Mouse (Mus musculus): ENCODE measurements around the gene 4921501E09Rik.
"Not testable (repeated sequence)": the region's sequence is repeated elsewhere in the genome, so short reads cannot be mapped to it uniquely, and the experiment has no call there.

Gene 4921501E09Rik

GRCm38 (mm10) chr17:33067958-33068357, at the start of gene 4921501E09Rik:
Gene 4921501E09Rik, minus strand, starts transcription at chr17:33068058.
- DNase-seq (ENCODE audit: low spot score in 2 of 2) = no peak

DNA sequence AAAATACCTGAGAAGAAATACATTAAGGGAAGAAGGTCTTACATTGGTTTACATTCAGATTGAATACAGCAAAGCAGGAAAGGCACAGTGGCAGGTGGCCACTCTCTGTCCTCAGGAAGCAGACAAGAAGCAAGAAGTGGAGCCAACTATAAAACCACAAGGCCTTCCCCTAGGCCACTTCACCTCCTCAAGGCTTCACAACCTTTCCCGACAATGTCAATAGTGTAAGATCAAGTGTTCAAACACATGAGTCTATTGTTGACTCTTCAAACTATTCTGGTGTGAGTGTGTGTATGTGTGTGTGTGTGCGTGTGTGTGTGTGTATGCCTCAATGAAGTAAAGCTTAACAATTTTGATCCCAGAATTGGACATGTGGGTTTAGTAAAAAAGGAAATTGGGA, 29.5 kb upstream of the 4921501E09Rik start:
- no peak for DNase-seq (ENCODE audit: low spot score in 2 of 2)

DNA sequence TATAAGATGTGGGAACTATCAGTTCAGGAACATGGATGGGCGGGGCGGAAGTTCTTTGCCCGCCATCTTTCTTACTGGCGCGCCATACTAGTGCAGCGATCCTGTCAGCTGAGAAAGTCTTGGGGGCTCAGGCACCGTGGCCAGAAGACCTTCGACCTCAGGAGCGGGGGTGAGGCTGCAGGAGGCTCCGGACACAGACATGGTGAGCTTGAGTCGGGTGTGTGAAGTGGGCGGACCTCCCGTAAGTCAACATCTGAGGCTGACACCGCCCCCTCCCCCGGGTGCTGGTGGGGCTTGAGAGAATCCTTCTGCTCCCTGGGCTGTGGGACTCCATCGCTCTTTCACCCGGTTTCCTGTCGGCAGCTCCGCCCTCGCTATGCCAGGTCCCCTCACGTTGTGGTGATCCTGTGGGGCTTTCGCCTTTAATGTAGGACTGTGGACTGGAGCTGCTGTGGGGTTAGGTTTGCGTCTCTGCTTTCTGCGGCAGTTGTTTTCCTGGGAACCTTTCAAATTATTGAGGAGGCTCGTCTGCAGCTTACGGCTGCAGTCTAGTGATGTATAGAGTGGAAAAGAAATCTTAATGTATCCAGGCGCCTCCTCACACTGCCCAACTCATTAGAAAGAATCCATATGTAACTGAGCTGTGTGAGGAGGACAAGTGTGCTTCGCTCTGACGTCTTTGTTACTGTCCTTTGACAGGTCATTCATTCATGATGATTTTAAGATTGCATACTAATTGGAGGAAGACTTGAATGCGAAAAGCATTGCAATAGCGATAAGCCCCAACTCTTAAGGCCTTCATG, 24.7 kb upstream of the 4921501E09Rik start:
- DNase-seq (ENCODE audit: low spot score in 2 of 2) = peak; percentile 74 to 76

DNA sequence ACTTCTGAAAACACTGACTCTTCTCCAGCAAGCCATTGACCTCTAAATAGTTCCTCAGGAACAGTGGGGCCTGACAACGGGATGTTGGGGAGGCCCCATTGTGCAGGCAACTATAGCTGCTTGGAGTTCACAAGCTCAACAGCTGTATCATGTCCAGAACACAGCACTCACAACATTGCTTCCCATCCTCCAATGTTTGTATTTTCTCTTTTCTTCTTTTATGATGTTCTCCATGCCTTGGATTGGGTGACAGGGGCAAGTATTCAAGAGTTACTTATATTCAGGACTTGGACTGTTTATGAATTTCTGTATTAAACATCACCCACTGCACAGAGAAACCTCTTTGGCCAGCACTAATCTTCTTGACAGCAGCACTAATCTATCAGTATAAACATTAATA, 23.8 kb upstream of the 4921501E09Rik start:
- DNase-seq (ENCODE audit: low spot score in 2 of 2) = no peak

DNA sequence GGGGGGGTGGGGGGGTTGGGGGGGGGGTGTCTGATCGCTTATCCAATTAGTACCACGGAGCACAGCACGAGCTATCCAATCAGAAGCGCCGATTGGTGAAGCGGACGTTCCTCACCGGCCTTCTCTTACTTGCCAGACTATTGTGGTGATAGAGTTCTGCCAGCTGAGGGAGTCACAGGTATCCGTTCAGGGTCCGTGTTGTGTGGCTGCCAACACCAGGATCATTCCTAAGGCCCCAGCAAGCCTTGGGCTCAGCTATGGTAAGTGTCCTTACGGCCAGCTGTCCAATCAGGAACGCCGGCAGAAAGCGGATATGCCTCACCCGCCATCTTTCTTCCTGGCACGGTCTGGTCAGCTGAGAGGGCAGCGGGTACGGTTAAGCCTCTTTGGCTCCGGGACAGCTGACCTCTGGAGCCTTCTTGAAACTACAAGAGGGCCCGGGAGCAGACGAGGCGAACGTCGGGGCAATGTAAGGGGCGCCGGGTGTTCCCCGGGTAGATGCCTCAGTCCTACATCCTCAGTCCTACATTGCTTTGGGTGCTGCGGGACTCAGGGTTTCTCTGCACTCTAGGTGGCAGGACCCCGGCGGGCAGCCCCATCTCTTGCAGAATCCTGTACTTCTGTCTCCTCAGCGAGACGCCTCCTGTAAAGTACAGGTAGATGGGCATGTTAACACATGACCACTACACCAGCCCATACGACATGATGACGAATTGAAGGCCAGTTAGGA, 21.5 kb upstream of the 4921501E09Rik start, which contains the start of gene Zfp563:
Zfp563 (plus strand) TSS at position 91 of the 730 bp plus-strand sequence.
- DNase-seq (ENCODE audit: low spot score in 2 of 2) = peak; percentile 90 to 91

DNA sequence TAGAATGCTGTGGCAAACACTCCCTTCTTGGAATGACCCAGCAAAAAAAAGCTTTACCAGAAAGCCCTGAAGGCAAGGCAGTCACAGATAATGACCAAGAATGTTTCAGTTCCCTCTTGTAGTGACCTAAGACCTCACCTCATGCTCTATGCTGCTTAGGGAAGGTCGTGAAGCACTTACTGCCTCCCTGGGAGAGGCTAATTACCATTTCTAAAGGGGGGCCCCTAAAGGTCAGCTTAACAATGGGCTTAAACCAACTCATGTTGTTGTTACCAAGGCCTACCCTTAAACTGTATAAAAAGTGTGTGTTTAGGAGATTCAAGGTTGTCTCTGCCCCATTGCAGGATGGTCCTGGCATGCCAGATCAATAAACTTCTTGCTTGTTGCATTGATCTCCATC, 4.9 kb downstream of the 4921501E09Rik start:
- DNase-seq (ENCODE audit: low spot score in 2 of 2) = no peak

DNA sequence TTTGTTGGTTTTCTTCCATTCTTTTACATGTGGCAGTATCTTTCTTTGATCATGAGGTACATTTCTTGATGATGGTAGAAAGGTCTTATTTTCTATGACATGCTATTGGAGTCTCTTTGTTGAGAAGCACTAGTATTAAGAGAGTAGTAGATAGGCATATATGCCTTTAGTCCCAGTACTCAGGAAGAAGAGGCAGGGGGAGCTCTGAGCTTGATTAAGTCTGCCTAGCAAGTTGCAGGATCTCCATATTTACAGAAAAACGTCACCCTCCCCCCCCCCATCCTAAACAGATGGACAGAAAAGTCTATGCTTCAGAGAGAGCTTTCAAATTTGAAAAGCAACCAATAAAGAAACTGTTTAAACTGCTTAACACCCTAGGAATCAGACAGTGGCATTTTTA, 9.1 kb downstream of the 4921501E09Rik start:
- DNase-seq (ENCODE audit: low spot score in 2 of 2) = no peak

DNA sequence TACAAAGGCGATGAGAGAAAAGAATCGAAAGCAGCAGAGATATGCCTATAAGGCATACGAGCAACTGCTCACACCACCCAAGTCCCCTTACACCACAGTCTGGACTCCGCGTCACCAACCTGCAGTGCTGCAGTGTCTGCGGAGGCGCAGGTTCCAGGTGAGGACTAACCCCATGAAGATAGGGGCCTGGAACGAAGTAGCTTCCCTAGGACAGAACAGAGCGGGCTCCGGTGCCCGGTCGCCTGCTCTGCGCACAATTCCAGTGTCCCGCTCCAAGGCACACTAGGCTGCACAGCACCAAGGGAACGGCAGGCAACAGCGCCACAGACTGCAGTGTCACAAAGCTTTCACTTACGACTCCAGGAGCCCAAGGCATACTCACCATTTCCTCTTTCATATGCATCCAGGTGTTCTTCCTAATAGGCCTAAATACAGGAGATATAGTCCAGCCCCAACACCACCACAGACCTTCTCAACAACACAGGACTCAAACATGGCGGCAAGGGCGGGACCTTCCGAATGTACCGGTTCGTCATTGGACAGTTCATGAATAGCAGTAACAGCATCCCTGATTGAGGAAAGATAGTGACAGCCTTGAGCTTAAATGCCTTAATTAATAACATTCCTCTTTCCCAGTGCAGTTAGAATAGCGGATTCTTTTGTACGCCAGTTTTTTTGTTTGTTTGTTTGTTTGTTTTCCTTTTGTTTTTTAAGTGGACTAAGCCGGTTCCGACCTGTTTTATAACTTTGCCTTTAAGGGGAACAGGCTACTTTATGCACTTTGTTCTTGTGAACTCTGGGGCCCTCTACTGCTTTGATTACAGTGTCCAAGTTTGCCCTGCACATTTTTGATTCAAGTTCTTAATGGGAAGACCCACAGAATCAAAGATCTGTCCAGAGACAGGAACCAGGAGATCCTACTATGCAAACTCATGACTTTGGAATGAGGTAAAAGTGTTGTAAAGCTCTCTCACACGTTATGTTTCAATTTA, 34.7 kb downstream of the 4921501E09Rik start, which contains the start of gene Zfp763:
Zfp763 (minus strand) TSS at position 503 of the 992 bp plus-strand sequence.
- DNase-seq (ENCODE audit: low spot score in 2 of 2) = peak; percentile 60 to 70

DNA sequence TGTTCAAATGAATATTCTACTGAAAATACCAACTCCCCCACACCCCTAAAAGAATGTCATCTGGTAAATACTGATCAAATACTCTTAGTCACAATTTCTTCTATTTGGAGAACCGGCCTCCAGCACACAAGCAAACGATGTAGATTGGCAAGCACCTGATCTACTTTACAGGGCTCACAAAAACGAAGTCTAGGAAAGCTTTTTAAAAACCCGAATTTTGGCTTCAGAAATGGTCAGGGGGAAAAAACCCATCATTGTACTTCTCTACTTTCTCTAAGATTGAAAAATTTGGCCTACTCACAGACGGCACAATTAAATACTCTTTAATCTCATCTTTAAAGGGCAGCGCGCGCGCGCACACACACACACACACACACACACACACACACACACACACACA, 35.5 kb downstream of the 4921501E09Rik start:
- DNase-seq (ENCODE audit: low spot score in 2 of 2) = no peak

GRCm38 (mm10) chr17:33020434-33020833, 47.4 kb downstream of the 4921501E09Rik start:
- not testable (repeated sequence) for DNase-seq (ENCODE audit: low spot score in 2 of 2)

Measured in urinary bladder, postnatal 4 days (tissue).